ENCODE assay signal across 13 mouse cellular contexts in genomic region chr13:111655856-111656255, GRCm38 (mm10). TPM values are rescaled to one million over a fixed set of nuclear protein-coding genes. Genes with fewer than 3 reads are reported as not detected.
A peak's percentile ranks its signal among the peaks of the same experiment; 100 is the strongest.
DNase-seq lines count a peak whose midpoint lies in the region; ATAC-seq lines count a peak whose summit lies in the region.
"Had no signal": no experiment of that assay in that cellular context is flagged by ENCODE, and none has a peak within 500 bp of the region (broad histone marks: within the 10 kb centered on the region; RNA-seq: fewer than 3 reads in every experiment).

No protein-coding gene starts in this region.

- peak overlapping the region; percentile 25; the same call in 1 of the 2 replicates for H3K9ac ChIP-seq in liver, embryonic 12.5 days
- H3K9ac ChIP-seq in midbrain, embryonic 13.5 days (replicated peaks), result no peak overlapping the region

- H3K9me3 ChIP-seq in liver, embryonic 12.5 days (replicated peaks), result no peaks in the 10 kb centered on the region
- H3K9me3 ChIP-seq in midbrain, embryonic 13.5 days, result no peaks in the 10 kb centered on the region
- H3K9me3 ChIP-seq: heart, embryonic 10.5 days had no signal

- H3K36me3 ChIP-seq in liver, embryonic 12.5 days, result no peaks in the 10 kb centered on the region
- no peaks in the 10 kb centered on the region for H3K36me3 ChIP-seq in midbrain, embryonic 13.5 days
- H3K36me3 ChIP-seq: heart, embryonic 10.5 days had no signal

- peak overlapping the region; percentile 36 for H3K4me3 ChIP-seq in liver, embryonic 12.5 days
- no peak overlapping the region for H3K4me3 ChIP-seq in midbrain, embryonic 13.5 days (replicated peaks)
- H3K4me3 ChIP-seq: heart, embryonic 10.5 days; left cerebral cortex, adult 2 months had no signal

- H3K4me1 ChIP-seq in liver, embryonic 12.5 days, result peaks cover 59% of the 10 kb centered on the region
- peaks cover 6% of the 10 kb centered on the region for H3K4me1 ChIP-seq in midbrain, embryonic 13.5 days (replicated peaks)
- H3K4me1 ChIP-seq: heart, embryonic 10.5 days had no signal

- ATAC-seq in liver, embryonic 12.5 days, result no peak
- ATAC-seq in neutrophil, adult 5-6 weeks (ENCODE audit: extremely low read depth, insufficient number of reproducible peaks, low FRiP score, poor library complexity, severe bottlenecking), result peak; percentile 37; the same call in 1 of the 2 replicates
- ATAC-seq in frontal cortex, adult (ENCODE audit: low TSS enrichment), result no peak
- no peak for ATAC-seq in midbrain, embryonic 13.5 days

- peak overlapping the region; percentile 86 for H3K27ac ChIP-seq in liver, embryonic 12.5 days
- H3K27ac ChIP-seq in midbrain, embryonic 13.5 days, result no peak overlapping the region
- H3K27ac ChIP-seq: heart, embryonic 10.5 days; left cerebral cortex, adult 2 months had no signal

- H3K27me3 ChIP-seq in liver, embryonic 12.5 days (replicated peaks), result no peaks in the 10 kb centered on the region
- H3K27me3 ChIP-seq in midbrain, embryonic 13.5 days, result no peaks in the 10 kb centered on the region

- peak overlapping the region; percentile 73 for H3K4me2 ChIP-seq in liver, embryonic 12.5 days
- no peak overlapping the region for H3K4me2 ChIP-seq in midbrain, embryonic 13.5 days (replicated peaks)

- WGBS in liver, embryonic 12.5 days (ENCODE audit: insufficient replicate concordance), result 13% methylated on average over 2 of the region's 2 CpGs
- WGBS in midbrain, embryonic 13.5 days, result 87% methylated on average over 2 of the region's 2 CpGs

- peak; percentile 25 to 35 for DNase-seq in B cell, adult 2 months
- DNase-seq in MEL-GATA-1-ER (ENCODE audit: extremely low read depth, low read depth), result peak; percentile 55
- DNase-seq in frontal cortex, postnatal 36 days (ENCODE audit: low spot score in 2 of 2), result no peak
- DNase-seq in frontal cortex, postnatal 14 days (ENCODE audit: low spot score in 2 of 2), result no peak
- DNase-seq: cerebellum, adult 11 months; kidney, adult 18-20 months; lung, adult 18-20 months had no signal

RNA-seq across cellular contexts. Expression of gene Mier3, which starts 24.9 kb away (rescaled TPM):
- 17.6 and 18.2 TPM in 2 replicates for polyA plus RNA-seq in liver, embryonic 12.5 days (2016; fragmentation: Nextera tagmentation; extraction: Ambion mirVana)
- 76.1 and 79.4 TPM in 2 replicates for total RNA-seq in neutrophil, adult 5-6 weeks (2017)
- 19.2 and 21.3 TPM in 2 replicates for polyA plus RNA-seq in midbrain, embryonic 13.5 days (2015; fragmentation: Nextera tagmentation; extraction: Ambion mirVana)

Comparison
In these comparisons a context has a peak if more than half of its experiments do, and no peak if none do; other contexts are left out.
1. DNase-seq: peak in B cell, adult 2 months (2 of 2) and MEL-GATA-1-ER (single experiment); none in frontal cortex, postnatal 36 days (0 of 2) and frontal cortex, postnatal 14 days (0 of 2).